Mouse (Mus musculus) CH12.LX (cell line): ENCODE results near the gene Srcin1. TPM values are rescaled to one million over a fixed set of nuclear protein-coding genes. Genes with fewer than 3 reads are reported as not detected.

Source experiments
- DNase-seq: peaks from one replicate; pipeline ENCODE4 v3.0.0-alpha.2; 2013; ENCODE audit errors: extremely low read depth
- H3K27ac ChIP-seq: 2 replicates; pipeline ENCODE4 v1.5.1; 2012; ENCODE audit warnings: low read depth, mild to moderate bottlenecking, control low read depth, moderate library complexity; ENCODE audit not compliant: insufficient read depth
- H3K27me3 ChIP-seq: replicated peaks from 2 replicates; pipeline ENCODE3; 2012; ENCODE audit warnings: inconsistent platforms
- H3K36me3 ChIP-seq, 2 experiments: replicated peaks in 1 of 2; 2 replicates each; pipeline versions ENCODE3 to v1.6.1; 2012; ENCODE audit warnings: inconsistent platforms in 1 of 2, low read length in 1 of 2, mild to moderate bottlenecking in 1 of 2, mixed read lengths in 1 of 2, moderate library complexity in 1 of 2; ENCODE audit not compliant: control insufficient read depth in 1 of 2, insufficient read depth in 1 of 2
- H3K4me1 ChIP-seq, 2 experiments: 2 replicates each; pipeline ENCODE4 v1.6.1; 2012; ENCODE audit warnings: inconsistent platforms in 1 of 2, moderate library complexity in 1 of 2; ENCODE audit not compliant: insufficient read depth in 2 of 2, control insufficient read depth in 1 of 2
- H3K4me2 ChIP-seq: 2 replicates; pipeline ENCODE4 v1.6.1; 2012; ENCODE audit warnings: low read depth, mild to moderate bottlenecking, control low read depth; ENCODE audit not compliant: poor library complexity, insufficient read depth, severe bottlenecking
- H3K4me3 ChIP-seq, 3 experiments: fragments of 150-350 bp in 1 of 3; sonication (generic) in 1 of 3; replicated peaks in 1 of 3; 2 replicates each; pipeline versions ENCODE3 to v1.5.1; 2011 to 2012; ENCODE audit warnings: low read depth in 2 of 3, low read length in 2 of 3, mild to moderate bottlenecking in 2 of 3, moderate library complexity in 2 of 3, control low read depth in 1 of 3, improper control_type of control experiment in 1 of 3, inconsistent platforms in 1 of 3, mixed read lengths in 1 of 3; ENCODE audit not compliant: poor library complexity in 1 of 3
- H3K79me2 ChIP-seq: replicated peaks from 2 replicates; pipeline ENCODE4 v1.6.1; 2012; ENCODE audit warnings: mild to moderate bottlenecking, moderate library complexity; ENCODE audit not compliant: control insufficient read depth, poor library complexity, insufficient read depth, severe bottlenecking; ENCODE audit errors: extremely low read depth
- H3K9ac ChIP-seq: 2 replicates; pipeline ENCODE4 v1.6.1; 2012; ENCODE audit warnings: low read depth, mild to moderate bottlenecking, control low read depth, moderate library complexity; ENCODE audit not compliant: insufficient read depth
- H3K9me3 ChIP-seq: replicated peaks from 2 replicates; pipeline ENCODE3; 2012; ENCODE audit warnings: low read length, inconsistent platforms, mixed read lengths
- BHLHE40 ChIP-seq: IDR thresholded peaks from 2 replicates; pipeline ENCODE4 v1.6.1; 2011; ENCODE audit warnings: mild to moderate bottlenecking, low read depth, low read length, improper control_type of control experiment
- CTCF ChIP-seq, 2 experiments: IDR thresholded peaks in 1 of 2; conservative IDR thresholded peaks in 1 of 2; 2 replicates each; pipeline ENCODE4 v1.5.1; 2011 to 2012; ENCODE audit warnings: low read depth in 2 of 2, low read length in 2 of 2, improper control_type of control experiment in 1 of 2, inconsistent platforms in 1 of 2, mild to moderate bottlenecking in 1 of 2, moderate library complexity in 1 of 2
- E2F4 ChIP-seq: IDR thresholded peaks from 2 replicates; pipeline ENCODE4 v1.6.1; 2011; ENCODE audit warnings: low read depth, low read length, improper control_type of control experiment; ENCODE audit not compliant: insufficient replicate concordance
- ELF1 ChIP-seq: IDR thresholded peaks from 2 replicates; pipeline ENCODE4 v1.6.1; 2014; ENCODE audit warnings: low read depth, mild to moderate bottlenecking, inconsistent platforms, low read length, improper control_type of control experiment
- EP300 ChIP-seq: IDR thresholded peaks from 2 replicates; pipeline ENCODE4 v1.6.1; 2011; ENCODE audit warnings: low read length, improper control_type of control experiment
- ETS1 ChIP-seq: conservative IDR thresholded peaks from 2 replicates; pipeline ENCODE4 v1.6.1; 2012; ENCODE audit warnings: low read depth, mild to moderate bottlenecking, inconsistent platforms, low read length, improper control_type of control experiment, moderate library complexity
- IRF4 ChIP-seq: IDR thresholded peaks from 2 replicates; pipeline ENCODE4 v1.6.1; 2014; ENCODE audit warnings: low read depth, mild to moderate bottlenecking, inconsistent platforms, low read length, improper control_type of control experiment
- MYC ChIP-seq: IDR thresholded peaks from 2 replicates; pipeline ENCODE4 v1.6.1; 2011; ENCODE audit warnings: low read depth, mild to moderate bottlenecking, improper control_type of control experiment, low read length
- PAX5 ChIP-seq: IDR thresholded peaks from 2 replicates; pipeline ENCODE4 v1.6.1; 2012; ENCODE audit warnings: low read length, inconsistent platforms, mixed read lengths
- RAD21 ChIP-seq: IDR thresholded peaks from 2 replicates; pipeline ENCODE4 v1.6.1; 2011; ENCODE audit warnings: low read depth, mild to moderate bottlenecking, low read length, improper control_type of control experiment, moderate library complexity
- SMC3 ChIP-seq: IDR thresholded peaks from 2 replicates; pipeline ENCODE4 v1.6.1; 2011; ENCODE audit warnings: low read depth, low read length, improper control_type of control experiment
- ZC3H11A ChIP-seq: IDR thresholded peaks from 2 replicates; pipeline ENCODE4 v1.6.1; 2012; ENCODE audit warnings: low read depth, mild to moderate bottlenecking, inconsistent platforms, low read length, improper control_type of control experiment
- ZNF384 ChIP-seq: IDR thresholded peaks from 2 replicates; pipeline ENCODE4 v1.6.1; 2012; ENCODE audit warnings: low read depth, low read length, improper control_type of control experiment, inconsistent platforms
- dilution Hi-C: fragments of 300-500 bp; cut with MboI; formaldehyde crosslinking; loops from 2 replicates; pipeline ENCODE4 v1.14.3; 2020; ENCODE audit warnings: low sequenced_read_pairs; ENCODE audit not compliant: extremely low pct_unique_long_range_greater_than_20kb, extremely low pct_ligation_motif_present
- in situ Hi-C: fragments of 300-500 bp; cut with MboI; formaldehyde crosslinking; loops from 3 replicates; pipeline ENCODE4 v1.14.3; 2019; ENCODE audit warnings: low sequenced_read_pairs, low pct_ligation_motif_present, low pct_unique_long_range_greater_than_20kb, mixed read lengths
- polyA plus RNA-seq: library from polyadenylated mRNA; unstranded; fragments of >175 nt; gene quantifications from 2 replicates; pipeline ENCODE4 v1.2.1, GENCODE M21; 2012; ENCODE audit warnings: low read depth; ENCODE audit not compliant: insufficient read length
- total RNA-seq, 2 experiments: library from RNA; depleted of rRNA; stranded (reverse); fragments of 300-350 nt in 1 of 2; fragments of >200 nt in 1 of 2; gene quantifications; 2 replicates each; pipeline ENCODE4 v1.2.3; 2012 to 2014

Gene Srcin1
- total and polyA plus RNA-seq, 3 experiments: 0.08 to 0.09 TPM; not detected in 1

DNA sequence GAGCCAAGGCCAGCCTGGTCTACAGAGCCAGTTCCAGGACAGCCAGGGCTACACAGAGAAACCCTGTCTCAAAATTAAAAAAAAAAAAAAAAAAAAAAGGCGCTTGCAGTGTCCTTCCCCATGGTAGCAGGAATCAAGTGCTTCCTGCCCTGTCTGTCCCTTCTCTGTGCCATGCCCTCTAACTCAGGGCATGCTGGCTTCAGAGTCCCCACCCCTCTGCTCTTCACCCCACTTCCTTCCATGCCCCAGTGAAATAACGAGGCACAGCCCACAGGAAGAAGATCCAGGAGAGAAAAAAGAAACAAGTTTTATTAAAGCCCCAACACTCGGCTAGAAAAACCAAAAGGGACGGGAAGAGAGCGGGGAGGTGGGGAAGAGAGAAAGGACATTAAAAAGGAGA is 66.9 kb downstream of the Srcin1 start:
- Histone ChIP-seq H3K36me3 (no peaks in the 10 kb centered on the region), H3K4me1 (peaks cover 26 to 71% of the 10 kb centered on the region in 2 experiments), H3K27me3 (peaks cover 9% of the 10 kb centered on the region), H3K9me3 (no peaks in the 10 kb centered on the region), H3K4me3 (no peak overlapping the region), H3K9ac (no peak overlapping the region), H3K79me2 (no peaks in the 10 kb centered on the region), H3K4me2 (no peak overlapping the region), H3K27ac (no peak overlapping the region)
- dilution Hi-C loops: no loop called here
- DNase-seq: no peak
- in situ Hi-C loops: no loop called here
- no peak for TF ChIP-seq EP300
- 0 out of 2 replicates have a peak, but pooled peaks have one; percentile 30 for TF ChIP-seq ZNF384

DNA sequence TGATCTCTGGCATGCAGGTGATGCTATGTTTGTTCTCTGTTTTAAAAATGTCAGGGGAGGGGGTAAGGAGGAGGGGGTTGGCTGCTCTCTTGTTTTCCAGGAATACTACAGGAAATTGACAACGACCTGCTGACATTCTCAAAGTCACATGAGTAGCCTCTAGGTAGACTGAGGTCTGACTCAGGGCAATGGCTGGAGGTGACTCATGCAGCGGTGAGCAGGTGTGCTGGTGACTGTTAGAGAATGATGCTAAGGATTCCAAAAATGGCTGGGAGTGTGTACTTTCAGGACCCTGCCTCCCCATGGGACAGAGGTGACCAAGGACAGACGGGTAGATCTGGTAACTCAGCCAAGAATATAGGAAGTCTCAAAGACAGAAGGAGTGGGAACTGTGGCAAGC is 67.8 kb downstream of the Srcin1 start:
- H3K36me3 ChIP-seq: no peaks in the 10 kb centered on the region
- dilution Hi-C loops (no loop called here), in situ Hi-C loops (no loop called here)
- H3K27me3 ChIP-seq: peaks cover 3% of the 10 kb centered on the region
- H3K79me2 ChIP-seq: no peaks in the 10 kb centered on the region
- H3K9ac ChIP-seq: no peak overlapping the region
- H3K27ac ChIP-seq: no peak overlapping the region
- H3K4me1 ChIP-seq: peaks cover 26 to 70% of the 10 kb centered on the region in 2 experiments
- no peak overlapping the region for H3K4me2 ChIP-seq
- TF ChIP-seq ETS1: peak; percentile 55; the same call in 1 of the 2 replicates
- TF ChIP-seq BHLHE40: 0 out of 2 replicates have a peak, but pooled peaks have one; percentile 10
- TF ChIP-seq IRF4: no peak
- H3K4me3 ChIP-seq: no peak overlapping the region
- no peak for DNase-seq
- H3K9me3 ChIP-seq: no peaks in the 10 kb centered on the region

DNA sequence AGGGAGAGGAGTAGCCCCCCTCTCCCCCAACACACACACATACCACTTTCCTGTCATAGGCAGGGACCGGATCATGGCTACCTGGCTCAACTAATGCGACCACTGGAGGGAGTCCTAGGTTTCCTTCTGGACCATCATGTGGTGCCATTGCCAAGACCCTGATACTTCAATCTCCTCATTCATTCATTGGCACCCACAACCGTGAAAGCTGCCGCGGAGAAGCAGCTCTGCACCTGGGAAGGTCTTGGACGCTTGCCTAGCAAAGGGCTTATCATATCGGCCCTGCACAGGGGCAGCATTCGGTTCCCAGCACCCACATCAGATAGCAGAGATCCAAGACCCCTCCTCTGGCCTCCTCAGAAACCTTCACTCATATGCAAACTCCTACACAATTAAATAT is 69.7 kb downstream of the Srcin1 start:
- no peak for TF ChIP-seq ZNF384
- no peak for TF ChIP-seq ELF1
- TF ChIP-seq MYC: no peak
- TF ChIP-seq E2F4: no peak
- TF ChIP-seq PAX5: no peak
- TF ChIP-seq EP300: no peak
- no peak for TF ChIP-seq ZC3H11A
- TF ChIP-seq SMC3: 0 out of 2 replicates have a peak, but pooled peaks have one; percentile 16
- TF ChIP-seq RAD21: peak; percentile 27
- peak in 1 of 2 experiments; percentile 39; a peak in 2 of 4 replicates for TF ChIP-seq CTCF (conservative IDR thresholded peaks at IDR 0.05 in 1 of 2, IDR thresholded peaks at IDR 0.05 in 1 of 2; ENCODE audit: low read depth in 2 of 2, low read length in 2 of 2)
- no peak for TF ChIP-seq BHLHE40
- TF ChIP-seq, all 38 proteins: peak for 3
- H3K36me3 ChIP-seq: peaks cover 0 to 6% of the 10 kb centered on the region in 2 experiments
- no peak overlapping the region for H3K9ac ChIP-seq
- H3K4me3 ChIP-seq: no peak overlapping the region
- no peaks in the 10 kb centered on the region for H3K27me3 ChIP-seq
- no peak for DNase-seq
- H3K79me2 ChIP-seq: no peaks in the 10 kb centered on the region
- dilution Hi-C loops: no loop called here
- H3K4me2 ChIP-seq: no peak overlapping the region
- no peak overlapping the region for H3K27ac ChIP-seq
- peaks cover 21 to 58% of the 10 kb centered on the region in 2 experiments for H3K4me1 ChIP-seq
- H3K9me3 ChIP-seq: no peaks in the 10 kb centered on the region
- in situ Hi-C loops: no loop called here
